Mouse (Mus musculus): Measurements from ENCODE around the gene Zfp444.
"Not testable (repeated sequence)": the region's sequence is repeated elsewhere in the genome, so short reads cannot be mapped to it uniquely, and the experiment has no call there.

Gene Zfp444

GRCm38 (mm10) chr7:6162172-6162571 is 9.9 kb upstream of the Zfp444 start:
- DNase-seq, result no peak

- no peak for DNase-seq
These were observed 7.4 kb upstream of the Zfp444 start for GRCm38 (mm10) chr7:6164671-6165070.

GRCm38 (mm10) chr7:6169403-6169802 is 2.6 kb upstream of the Zfp444 start:
- no peak for DNase-seq

GRCm38 (mm10) chr7:6170391-6170790 is 1.6 kb upstream of the Zfp444 start:
- no peak for DNase-seq

- DNase-seq, result no peak
These were observed 1.2 kb upstream of the Zfp444 start for GRCm38 (mm10) chr7:6170871-6171270.

- peak; percentile 66 for DNase-seq
These were observed 501 bp upstream of the Zfp444 start for GRCm38 (mm10) chr7:6171444-6172005.

- DNase-seq, result no peak
These were observed 733 bp downstream of the Zfp444 start for GRCm38 (mm10) chr7:6172674-6173244.

- no peak for DNase-seq
These were observed 1.8 kb downstream of the Zfp444 start for GRCm38 (mm10) chr7:6173872-6174271.

GRCm38 (mm10) chr7:6174365-6174987 is 2.5 kb downstream of the Zfp444 start:
- not testable (repeated sequence) for DNase-seq

- DNase-seq, result no peak
These were observed 7.0 kb downstream of the Zfp444 start for GRCm38 (mm10) chr7:6179013-6179412.

GRCm38 (mm10) chr7:6182882-6183281 is 10.9 kb downstream of the Zfp444 start:
- no peak for DNase-seq

GRCm38 (mm10) chr7:6183802-6184201 is 11.8 kb downstream of the Zfp444 start:
- peak; percentile 48 for DNase-seq

- DNase-seq, result no peak
These were observed 12.5 kb downstream of the Zfp444 start for GRCm38 (mm10) chr7:6184521-6184920.

- DNase-seq, result no peak
These were observed 13.4 kb downstream of the Zfp444 start for GRCm38 (mm10) chr7:6185391-6185790.

GRCm38 (mm10) chr7:6186176-6186575 is 14.2 kb downstream of the Zfp444 start:
- no peak for DNase-seq

- DNase-seq, result no peak
These were observed 14.7 kb downstream of the Zfp444 start for GRCm38 (mm10) chr7:6186756-6187155.

- DNase-seq, result no peak
These were observed 17.5 kb downstream of the Zfp444 start for GRCm38 (mm10) chr7:6189542-6189941.

GRCm38 (mm10) chr7:6191376-6191775 is 19.4 kb downstream of the Zfp444 start:
- DNase-seq, result peak; percentile 67

GRCm38 (mm10) chr7:6194129-6194528 is 22.1 kb downstream of the Zfp444 start:
- DNase-seq, result peak; percentile 50

- DNase-seq, result no peak
These were observed 23.8 kb downstream of the Zfp444 start for GRCm38 (mm10) chr7:6195777-6196176.

- DNase-seq, result no peak
These were observed 24.8 kb downstream of the Zfp444 start, which contains the start of gene Galp for GRCm38 (mm10) chr7:6196790-6197189. Gene Galp, plus strand, starts transcription at chr7:6197090.

GRCm38 (mm10) chr7:6204200-6204599 is 32.2 kb downstream of the Zfp444 start:
- no peak for DNase-seq

- no peak for DNase-seq
These were observed 41.1 kb downstream of the Zfp444 start for GRCm38 (mm10) chr7:6213144-6213543.

GRCm38 (mm10) chr7:6214691-6215090 is 42.7 kb downstream of the Zfp444 start:
- DNase-seq, result not testable (repeated sequence)
